Mouse (Mus musculus) embryonic fibroblast, embryonic 13.5 days (primary cell): ENCODE data around the gene Pitpnc1. TPM values are rescaled to one million over a fixed set of nuclear protein-coding genes. Genes with fewer than 3 reads are reported as not detected.

ENCODE experiments used
- H3K27ac ChIP-seq: 2 replicates; pipeline ENCODE4 v1.5.1; 2012; ENCODE audit warnings: low read length, control low read depth, inconsistent platforms; ENCODE audit not compliant: insufficient read depth
- H3K4me1 ChIP-seq: 2 replicates; pipeline ENCODE4 v1.6.1; 2011; ENCODE audit warnings: low read length; ENCODE audit not compliant: control insufficient read depth, insufficient read depth
- H3K4me3 ChIP-seq: 2 replicates; pipeline ENCODE4 v1.5.1; 2011; ENCODE audit warnings: mild to moderate bottlenecking, control low read depth, low read length; ENCODE audit not compliant: insufficient read depth
- CTCF ChIP-seq: IDR thresholded peaks from 2 replicates; pipeline ENCODE4 v1.5.1; 2011; ENCODE audit warnings: mild to moderate bottlenecking, control low read depth, low read length, moderate library complexity, borderline replicate concordance; ENCODE audit not compliant: insufficient read depth
- POLR2A ChIP-seq: IDR thresholded peaks from 2 replicates; pipeline ENCODE4 v1.6.1; 2011; ENCODE audit warnings: low read depth, mild to moderate bottlenecking, control low read depth, low read length, moderate library complexity
- polyA plus RNA-seq: library from polyadenylated mRNA; stranded (reverse); fragments of >200 nt; gene quantifications from 2 replicates; pipeline ENCODE4 v1.2.4, GENCODE M21; 2011; ENCODE audit warnings: low read depth; ENCODE audit not compliant: missing spikeins, insufficient read length

Pitpnc1 gene
- polyA plus RNA-seq, 1 experiment: 19.8 TPM

- no peak overlapping the region for H3K4me3 ChIP-seq
- no peaks in the 10 kb centered on the region for H3K4me1 ChIP-seq
- no peak overlapping the region for H3K27ac ChIP-seq
- TF ChIP-seq CTCF (no peak), POLR2A (no peak)
These were observed 246.8 kb downstream of the Pitpnc1 start for GRCm38 (mm10) chr11:107223667-107224214.

DNA sequence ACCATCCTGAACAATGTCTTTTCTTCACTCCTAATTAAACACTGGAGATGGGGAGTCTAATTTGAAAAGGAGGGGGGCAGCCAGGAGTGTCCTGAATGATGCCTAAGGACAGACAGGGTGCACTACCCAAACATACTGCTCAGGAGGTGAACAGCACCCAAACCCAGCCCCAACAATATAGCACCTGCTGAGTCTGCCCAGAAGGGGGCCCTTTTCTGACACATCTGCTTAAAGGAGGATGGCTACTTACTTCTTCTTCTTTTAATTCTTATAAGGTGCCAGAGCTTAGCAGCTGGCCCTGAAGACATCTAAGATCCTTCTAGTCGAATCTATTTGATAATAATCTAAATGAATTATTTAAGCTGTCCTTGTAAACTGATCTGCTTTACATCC is 247.3 kb downstream of the Pitpnc1 start:
- TF ChIP-seq POLR2A (no peak), CTCF (no peak)
- Histone ChIP-seq H3K4me3 (no peak overlapping the region), H3K27ac (no peak overlapping the region), H3K4me1 (no peaks in the 10 kb centered on the region)

- TF ChIP-seq CTCF: no peak
- TF ChIP-seq POLR2A: no peak
- H3K4me1 ChIP-seq: no peaks in the 10 kb centered on the region
- no peak overlapping the region for H3K27ac ChIP-seq
- H3K4me3 ChIP-seq: no peak overlapping the region
These were observed 247.8 kb downstream of the Pitpnc1 start for GRCm38 (mm10) chr11:107222531-107223168.

GRCm38 (mm10) chr11:107215111-107215510 is 255.4 kb downstream of the Pitpnc1 start:
- Histone ChIP-seq H3K4me3 (no peak overlapping the region), H3K4me1 (no peaks in the 10 kb centered on the region), H3K27ac (no peak overlapping the region)
- no peak for TF ChIP-seq POLR2A
- no peak for TF ChIP-seq CTCF

GRCm38 (mm10) chr11:107213745-107214144 is 256.8 kb downstream of the Pitpnc1 start:
- TF ChIP-seq POLR2A (no peak), CTCF (no peak)
- H3K4me3 ChIP-seq: no peak overlapping the region

DNA sequence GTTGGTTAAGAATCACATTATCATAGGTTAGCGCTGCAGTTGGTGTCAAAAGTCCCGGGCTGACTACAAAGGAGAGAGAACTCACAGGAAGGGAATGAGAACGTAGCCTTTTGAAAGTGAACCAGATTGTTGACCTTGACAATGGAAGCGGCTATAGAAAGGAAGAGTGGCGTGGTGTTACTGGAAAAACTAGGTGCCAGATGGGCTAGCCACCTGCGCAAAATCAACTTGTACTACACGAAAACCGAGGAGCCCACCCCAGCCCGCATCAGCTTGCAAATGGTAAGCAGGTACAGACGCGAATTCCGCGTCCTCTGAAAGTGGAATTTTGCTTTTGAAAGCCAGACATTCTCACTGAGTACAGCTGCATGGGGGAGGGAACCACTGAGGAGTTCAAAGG is 260.7 kb downstream of the Pitpnc1 start:
- Histone ChIP-seq H3K4me3 (no peak overlapping the region), H3K27ac (no peak overlapping the region)
- no peak for TF ChIP-seq POLR2A
- TF ChIP-seq CTCF: no peak

More at GRCm38 (mm10) chr11:107213745-107214144, 256.8 kb downstream of the Pitpnc1 start:
- Histone ChIP-seq H3K27ac (no peak overlapping the region), H3K4me1 (no peaks in the 10 kb centered on the region)

GRCm38 (mm10) chr11:107201773-107202172 is 268.7 kb downstream of the Pitpnc1 start:
- TF ChIP-seq CTCF (no peak), POLR2A (no peak)
- no peaks in the 10 kb centered on the region for H3K4me1 ChIP-seq
- H3K27ac ChIP-seq: no peak overlapping the region
- H3K4me3 ChIP-seq: no peak overlapping the region

More for the DNA sequence above, 260.7 kb downstream of the Pitpnc1 start:
- no peaks in the 10 kb centered on the region for H3K4me1 ChIP-seq

DNA sequence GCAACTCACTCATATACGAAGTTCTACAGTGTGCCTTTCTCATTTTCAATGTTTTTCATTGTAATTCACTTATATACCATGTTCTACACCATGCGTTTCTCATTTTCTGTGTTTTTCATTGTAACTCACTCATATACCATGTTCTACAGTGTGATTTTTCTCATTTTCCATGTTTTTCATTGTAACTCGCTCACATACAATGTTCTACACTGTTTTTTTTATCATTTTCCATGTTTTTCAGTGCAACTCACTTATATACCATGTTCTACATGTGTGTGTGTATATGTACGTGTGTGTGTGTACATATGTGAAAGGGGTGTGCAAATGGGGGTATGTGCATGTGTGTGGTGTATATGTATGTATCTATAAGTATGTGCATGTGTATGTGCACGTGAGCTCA is 271.2 kb downstream of the Pitpnc1 start:
- TF ChIP-seq POLR2A (no peak), CTCF (no peak)
- H3K27ac ChIP-seq: no peak overlapping the region
- no peaks in the 10 kb centered on the region for H3K4me1 ChIP-seq
- no peak overlapping the region for H3K4me3 ChIP-seq

DNA sequence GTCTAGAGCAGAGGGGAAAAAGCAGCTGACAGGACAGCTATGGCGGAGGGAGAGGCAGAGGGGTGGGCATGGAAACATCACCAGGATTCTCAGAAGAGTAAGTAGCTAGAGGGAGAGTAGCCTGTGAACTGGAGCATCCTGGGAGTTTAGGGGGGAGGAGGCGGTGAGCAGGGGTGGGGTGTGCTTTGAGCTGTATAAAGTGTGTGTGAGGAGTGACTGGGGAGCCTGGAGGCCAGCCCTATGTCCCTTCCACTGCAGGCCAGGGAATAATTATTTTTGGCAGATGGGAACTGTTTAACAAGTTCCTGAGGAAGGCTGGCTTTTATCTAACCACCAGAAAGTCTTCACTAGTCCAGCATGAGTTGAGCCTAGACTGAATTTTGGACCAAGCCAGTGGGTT is 275.2 kb downstream of the Pitpnc1 start:
- no peak for TF ChIP-seq POLR2A
- no peak for TF ChIP-seq CTCF
- no peaks in the 10 kb centered on the region for H3K4me1 ChIP-seq
- H3K27ac ChIP-seq: no peak overlapping the region
- H3K4me3 ChIP-seq: no peak overlapping the region

DNA sequence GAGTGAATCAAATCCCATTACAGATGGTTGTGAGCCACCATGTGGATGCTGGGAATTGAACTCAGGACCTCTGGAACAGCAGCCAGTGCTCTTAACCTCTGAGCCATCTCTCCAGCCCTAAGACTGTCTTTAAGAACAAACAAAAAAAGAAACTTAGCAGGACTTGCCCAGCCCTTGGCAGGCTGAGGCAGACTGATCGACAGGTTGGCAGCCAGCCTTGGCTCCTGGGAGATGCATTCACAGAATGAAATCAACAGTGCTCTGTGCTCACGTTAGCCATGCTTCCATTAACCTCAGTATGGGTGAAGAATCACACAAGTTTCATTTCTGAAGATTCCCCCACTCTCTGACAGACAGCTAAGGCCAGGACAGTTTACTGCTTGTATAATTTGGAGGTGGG is 280.1 kb downstream of the Pitpnc1 start:
- no peak overlapping the region for H3K27ac ChIP-seq
- no peak overlapping the region for H3K4me3 ChIP-seq
- H3K4me1 ChIP-seq: no peaks in the 10 kb centered on the region
- TF ChIP-seq POLR2A (no peak), CTCF (no peak)
